Mouse (Mus musculus) lung, embryonic 15.5 days (tissue): ENCODE measurements around the gene Gm10803. TPM values are rescaled to one million over a fixed set of nuclear protein-coding genes. Genes with fewer than 3 reads are reported as not detected.
A peak's percentile ranks its signal among the peaks of the same experiment; 100 is the strongest.

Experiments used
- ATAC-seq: fragments of 200-750 bp; cut with Nextera tagmentation; 2 replicates; pipeline ENCODE4 v1.8.0; 2017; ENCODE audit warnings: moderate number of reproducible peaks, borderline replicate concordance; ENCODE audit not compliant: low FRiP score, low TSS enrichment; ENCODE audit errors: extremely low read depth
- H3K27ac ChIP-seq: fragments of 300-500 bp; sonication (generic); 2 replicates; pipeline ENCODE4 v1.5.1; 2015; ENCODE audit warnings: moderate library complexity, mild to moderate bottlenecking, inconsistent platforms
- H3K27me3 ChIP-seq: fragments of 300-500 bp; sonication (generic); 2 replicates; pipeline ENCODE4 v1.6.1; 2015; ENCODE audit warnings: inconsistent platforms
- H3K36me3 ChIP-seq: fragments of 300-500 bp; sonication (generic); 2 replicates; pipeline ENCODE4 v1.6.1; 2015; ENCODE audit warnings: inconsistent platforms
- H3K4me1 ChIP-seq: fragments of 300-500 bp; sonication (generic); 2 replicates; pipeline ENCODE4 v1.6.1; 2015; ENCODE audit warnings: inconsistent platforms
- H3K4me2 ChIP-seq: fragments of 300-500 bp; sonication (generic); 2 replicates; pipeline ENCODE4 v1.6.1; 2015; ENCODE audit warnings: inconsistent platforms, mild to moderate bottlenecking, moderate library complexity
- H3K4me3 ChIP-seq: fragments of 300-500 bp; sonication (generic); 2 replicates; pipeline ENCODE4 v1.5.1; 2015; ENCODE audit warnings: mild to moderate bottlenecking, inconsistent platforms
- H3K9ac ChIP-seq: fragments of 300-500 bp; sonication (generic); 2 replicates; pipeline ENCODE4 v1.6.1; 2015; ENCODE audit warnings: inconsistent platforms
- H3K9me3 ChIP-seq: fragments of 300-500 bp; sonication (generic); 2 replicates; pipeline ENCODE4 v1.6.1; 2016; ENCODE audit warnings: inconsistent platforms
- WGBS: fragments of 180-500 bp; shearing (Covaris S2); methylation state at CpG from one replicate; pipeline ENCODE4 v1.1.7; 2015; 5-methylcytosine and 5-hydroxymethylcytosine counted together
- polyA plus RNA-seq: library from polyadenylated mRNA; unstranded; fragments of >200 nt; fragmentation: Nextera tagmentation; extraction: Ambion mirVana; gene quantifications from 2 replicates; pipeline ENCODE4 v1.2.1, GENCODE M21; 2015

Gene Gm10803
- polyA plus RNA-seq, 1 experiment from 2014 or later: not detected

GRCm38 (mm10) chr2:93541771-93542170, 18.6 kb upstream of the Gm10803 start:
- no peak overlapping the region for H3K4me2 ChIP-seq
- no peak overlapping the region for H3K27ac ChIP-seq
- H3K36me3 ChIP-seq: no peaks in the 10 kb centered on the region
- WGBS: 75% methylated on average over 2 of the region's 2 CpGs
- no peaks in the 10 kb centered on the region for H3K9me3 ChIP-seq
- H3K4me1 ChIP-seq: peaks cover 15% of the 10 kb centered on the region
- no peak overlapping the region for H3K4me3 ChIP-seq
- no peak overlapping the region for H3K9ac ChIP-seq
- ATAC-seq: no peak
- H3K27me3 ChIP-seq: no peaks in the 10 kb centered on the region

DNA sequence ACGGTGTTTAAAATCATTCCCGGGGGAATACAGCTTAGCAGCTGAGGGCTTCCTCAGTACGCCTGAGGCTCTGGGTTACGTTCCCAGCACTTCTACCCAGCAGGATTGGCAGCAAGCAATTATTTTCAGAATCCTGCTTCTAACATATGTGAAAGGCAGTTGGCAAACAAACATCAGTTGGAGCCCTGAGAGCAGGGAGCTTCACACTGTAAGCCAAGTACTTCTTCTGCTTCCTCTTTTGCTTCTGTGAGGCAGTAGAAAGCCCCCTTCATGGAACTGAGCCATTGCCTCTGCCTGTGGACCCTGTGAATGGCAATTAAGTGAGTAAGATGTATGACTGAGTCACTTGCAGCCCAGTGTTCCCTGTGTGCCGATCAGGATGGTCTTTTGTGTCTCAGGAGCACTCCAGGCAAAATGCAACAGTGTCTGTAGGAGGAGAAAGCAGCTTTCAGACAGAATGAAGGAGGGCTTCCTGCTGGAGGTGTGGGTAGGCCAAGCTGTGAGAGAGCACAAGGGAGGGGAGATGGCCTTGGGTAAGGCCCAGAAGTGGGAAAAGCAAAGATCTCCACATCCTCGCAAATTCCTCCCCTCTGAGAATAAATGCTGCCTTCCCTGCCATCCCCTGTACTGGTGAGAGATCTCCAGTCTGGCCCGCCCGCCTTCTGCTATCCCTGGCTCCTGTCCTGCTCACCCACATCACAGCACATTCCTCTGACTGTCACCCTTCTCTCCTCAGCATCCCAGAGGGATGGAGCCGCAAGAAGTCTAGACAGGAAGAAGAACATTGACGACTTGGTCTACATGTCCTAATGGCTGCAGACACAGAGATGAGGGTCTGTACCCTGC, 7.5 kb upstream of the Gm10803 start:
- no peak for ATAC-seq
- Histone ChIP-seq H3K4me3 (no peak overlapping the region), H3K36me3 (no peaks in the 10 kb centered on the region), H3K27me3 (no peaks in the 10 kb centered on the region), H3K4me1 (no peaks in the 10 kb centered on the region), H3K4me2 (no peak overlapping the region), H3K9me3 (no peaks in the 10 kb centered on the region), H3K9ac (no peak overlapping the region), H3K27ac (no peak overlapping the region)
- WGBS: 57% methylated on average over 10 of the region's 10 CpGs

- ATAC-seq: no peak
- Histone ChIP-seq H3K4me3 (no peak overlapping the region), H3K36me3 (no peaks in the 10 kb centered on the region), H3K9me3 (no peaks in the 10 kb centered on the region), H3K27ac (no peak overlapping the region), H3K9ac (no peak overlapping the region), H3K4me2 (no peak overlapping the region), H3K4me1 (no peaks in the 10 kb centered on the region), H3K27me3 (no peaks in the 10 kb centered on the region)
- 59% methylated on average over 5 of the region's 5 CpGs for WGBS
Measured at GRCm38 (mm10) chr2:93553905-93554304, 6.5 kb upstream of the Gm10803 start.

DNA sequence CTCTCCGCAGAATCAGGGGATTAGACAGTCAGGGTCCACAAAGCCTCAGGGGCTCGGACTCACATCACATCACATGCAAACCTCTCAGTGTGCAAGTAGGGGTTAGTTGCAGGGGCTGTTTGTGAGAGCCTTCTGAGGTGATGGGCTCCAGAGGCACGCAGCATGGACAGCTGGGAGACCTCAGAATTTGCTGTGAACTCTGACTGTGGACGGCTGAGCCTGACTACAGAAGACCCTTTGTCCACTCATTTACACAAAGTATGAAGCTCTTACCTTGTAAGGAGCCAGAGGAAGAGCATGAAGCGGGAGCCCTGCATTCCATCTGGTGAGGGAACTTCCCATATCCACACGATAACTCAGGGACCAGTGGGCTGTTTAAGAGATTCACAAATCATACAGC, 5.3 kb downstream of the Gm10803 start:
- H3K27ac ChIP-seq: no peak overlapping the region
- no peak overlapping the region for H3K9ac ChIP-seq
- H3K27me3 ChIP-seq: no peaks in the 10 kb centered on the region
- H3K4me3 ChIP-seq: no peak overlapping the region
- no peak overlapping the region for H3K4me2 ChIP-seq
- H3K9me3 ChIP-seq: no peaks in the 10 kb centered on the region
- no peaks in the 10 kb centered on the region for H3K4me1 ChIP-seq
- ATAC-seq: no peak
- 33% methylated on average over 6 of the region's 6 CpGs for WGBS
- no peaks in the 10 kb centered on the region for H3K36me3 ChIP-seq

GRCm38 (mm10) chr2:93567675-93568074, 7.3 kb downstream of the Gm10803 start:
- H3K4me2 ChIP-seq: no peak overlapping the region
- no peaks in the 10 kb centered on the region for H3K36me3 ChIP-seq
- H3K27me3 ChIP-seq: no peaks in the 10 kb centered on the region
- no peak overlapping the region for H3K27ac ChIP-seq
- no peak overlapping the region for H3K4me3 ChIP-seq
- no peaks in the 10 kb centered on the region for H3K4me1 ChIP-seq
- H3K9ac ChIP-seq: no peak overlapping the region
- no peaks in the 10 kb centered on the region for H3K9me3 ChIP-seq
- 50% methylated on average over 7 of the region's 7 CpGs for WGBS
- no peak for ATAC-seq

- peak; percentile 57; the same call in 1 of the 2 replicates for ATAC-seq
- WGBS: 52% methylated on average over 5 of the region's 5 CpGs
- no peak overlapping the region for H3K4me2 ChIP-seq
- H3K4me3 ChIP-seq: no peak overlapping the region
- H3K27ac ChIP-seq: no peak overlapping the region
- no peak overlapping the region for H3K9ac ChIP-seq
- no peaks in the 10 kb centered on the region for H3K36me3 ChIP-seq
- no peaks in the 10 kb centered on the region for H3K4me1 ChIP-seq
- no peaks in the 10 kb centered on the region for H3K27me3 ChIP-seq
- no peaks in the 10 kb centered on the region for H3K9me3 ChIP-seq
Measured at GRCm38 (mm10) chr2:93572565-93572964, 12.2 kb downstream of the Gm10803 start.

- no peaks in the 10 kb centered on the region for H3K36me3 ChIP-seq
- H3K4me2 ChIP-seq: no peak overlapping the region
- no peak overlapping the region for H3K4me3 ChIP-seq
- no peaks in the 10 kb centered on the region for H3K27me3 ChIP-seq
- no peak overlapping the region for H3K27ac ChIP-seq
- H3K9me3 ChIP-seq: no peaks in the 10 kb centered on the region
- 33% methylated on average over 3 of the region's 3 CpGs for WGBS
- no peak overlapping the region for H3K9ac ChIP-seq
- no peaks in the 10 kb centered on the region for H3K4me1 ChIP-seq
- ATAC-seq: no peak
Measured at GRCm38 (mm10) chr2:93581271-93581670, 20.9 kb downstream of the Gm10803 start.

- H3K36me3 ChIP-seq: no peaks in the 10 kb centered on the region
- no peak overlapping the region for H3K4me3 ChIP-seq
- H3K27me3 ChIP-seq: no peaks in the 10 kb centered on the region
- H3K9ac ChIP-seq: no peak overlapping the region
- WGBS: 27% methylated on average over 1 of the region's 1 CpGs
- H3K4me1 ChIP-seq: no peaks in the 10 kb centered on the region
- H3K27ac ChIP-seq: no peak overlapping the region
- H3K4me2 ChIP-seq: no peak overlapping the region
- no peak for ATAC-seq
- no peaks in the 10 kb centered on the region for H3K9me3 ChIP-seq
Measured at GRCm38 (mm10) chr2:93585821-93586220, 25.5 kb downstream of the Gm10803 start.

DNA sequence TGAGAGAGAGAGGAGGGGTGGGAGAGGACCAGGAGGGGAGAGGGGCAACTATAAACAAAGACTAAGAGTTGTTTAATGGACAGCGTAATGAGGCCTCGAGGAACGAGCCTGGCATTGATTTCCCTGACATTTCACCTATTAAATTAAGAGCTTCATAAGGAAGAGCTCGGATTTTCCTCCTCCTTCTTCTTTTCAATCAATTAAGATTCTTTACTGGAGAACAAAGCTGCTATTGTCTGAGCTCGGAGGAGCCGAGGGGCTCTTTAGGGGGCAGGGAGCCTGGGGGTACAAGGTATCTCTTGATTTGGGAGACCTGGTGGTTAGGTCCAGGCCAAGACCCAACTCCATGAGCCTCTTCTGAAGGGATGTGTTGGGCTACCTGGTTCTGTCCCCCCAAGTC, 27.1 kb downstream of the Gm10803 start:
- Histone ChIP-seq H3K27me3 (no peaks in the 10 kb centered on the region), H3K36me3 (no peaks in the 10 kb centered on the region), H3K9me3 (no peaks in the 10 kb centered on the region), H3K4me2 (no peak overlapping the region), H3K4me3 (no peak overlapping the region), H3K4me1 (no peaks in the 10 kb centered on the region), H3K9ac (no peak overlapping the region), H3K27ac (no peak overlapping the region)
- ATAC-seq: no peak
- WGBS: 28% methylated on average over 6 of the region's 6 CpGs

- 69% methylated on average over 4 of the region's 4 CpGs for WGBS
- no peaks in the 10 kb centered on the region for H3K4me1 ChIP-seq
- H3K9ac ChIP-seq: no peak overlapping the region
- no peaks in the 10 kb centered on the region for H3K36me3 ChIP-seq
- no peaks in the 10 kb centered on the region for H3K27me3 ChIP-seq
- H3K9me3 ChIP-seq: no peaks in the 10 kb centered on the region
- no peak for ATAC-seq
- no peak overlapping the region for H3K27ac ChIP-seq
- H3K4me2 ChIP-seq: no peak overlapping the region
- no peak overlapping the region for H3K4me3 ChIP-seq
Measured at GRCm38 (mm10) chr2:93589875-93590274, 29.5 kb downstream of the Gm10803 start.

- H3K27ac ChIP-seq: no peak overlapping the region
- no peaks in the 10 kb centered on the region for H3K36me3 ChIP-seq
- WGBS: 48% methylated on average over 2 of the region's 2 CpGs
- no peak for ATAC-seq
- no peak overlapping the region for H3K4me3 ChIP-seq
- no peaks in the 10 kb centered on the region for H3K4me1 ChIP-seq
- no peak overlapping the region for H3K9ac ChIP-seq
- H3K9me3 ChIP-seq: no peaks in the 10 kb centered on the region
- H3K27me3 ChIP-seq: no peaks in the 10 kb centered on the region
- no peak overlapping the region for H3K4me2 ChIP-seq
Measured at GRCm38 (mm10) chr2:93591706-93592105, 31.3 kb downstream of the Gm10803 start.

GRCm38 (mm10) chr2:93592164-93592790, 31.9 kb downstream of the Gm10803 start:
- WGBS: 39% methylated on average over 11 of the region's 11 CpGs
- Histone ChIP-seq H3K9ac (no peak overlapping the region), H3K4me3 (no peak overlapping the region), H3K27me3 (no peaks in the 10 kb centered on the region), H3K9me3 (no peaks in the 10 kb centered on the region), H3K36me3 (no peaks in the 10 kb centered on the region), H3K4me2 (no peak overlapping the region), H3K4me1 (no peaks in the 10 kb centered on the region), H3K27ac (no peak overlapping the region)
- ATAC-seq: no peak
